Mouse (Mus musculus) testis, adult 2 months (tissue): ENCODE measurements at regions not wholly inside any gene's neighbourhood (a gene's known extent, or its start where the extent isn't known, plus 50 kb on each side); places are given as distances from the start of the nearest gene placed in this dataset.

Experiments
- H3K27ac ChIP-seq: fragments of 200-500 bp; 2 replicates; pipeline ENCODE4 v1.5.1; 2012; ENCODE audit warnings: low read depth, low read length; ENCODE audit not compliant: control insufficient read depth, insufficient read depth
- H3K27me3 ChIP-seq: fragments of 200-500 bp; 2 replicates; pipeline ENCODE4 v1.6.1; 2012; ENCODE audit warnings: mild to moderate bottlenecking, low read length, moderate library complexity; ENCODE audit not compliant: control insufficient read depth, insufficient read depth
- H3K36me3 ChIP-seq: fragments of 200-500 bp; 2 replicates; pipeline ENCODE4 v1.6.1; 2012; ENCODE audit warnings: mild to moderate bottlenecking, low read length; ENCODE audit not compliant: control insufficient read depth, insufficient read depth
- H3K4me1 ChIP-seq: fragments of 200-500 bp; 2 replicates; pipeline ENCODE4 v1.6.1; 2012; ENCODE audit warnings: low read length; ENCODE audit not compliant: control insufficient read depth, insufficient read depth
- H3K4me3 ChIP-seq: fragments of 200-500 bp; 2 replicates; pipeline ENCODE4 v1.5.1; 2012; ENCODE audit warnings: low read depth, mild to moderate bottlenecking, low read length, moderate library complexity, mixed read lengths; ENCODE audit not compliant: control insufficient read depth
- CTCF ChIP-seq: fragments of 200-500 bp; IDR thresholded peaks from 2 replicates; pipeline ENCODE4 v1.5.1; 2012; ENCODE audit warnings: low read depth, mild to moderate bottlenecking, inconsistent platforms, low read length, moderate library complexity; ENCODE audit not compliant: control insufficient read depth, insufficient read depth, insufficient replicate concordance
- POLR2A ChIP-seq: fragments of 200-500 bp; IDR thresholded peaks from 2 replicates; pipeline ENCODE4 v1.6.1; 2012; ENCODE audit warnings: low read depth, mild to moderate bottlenecking, inconsistent platforms, low read length, moderate library complexity; ENCODE audit not compliant: control insufficient read depth

DNA sequence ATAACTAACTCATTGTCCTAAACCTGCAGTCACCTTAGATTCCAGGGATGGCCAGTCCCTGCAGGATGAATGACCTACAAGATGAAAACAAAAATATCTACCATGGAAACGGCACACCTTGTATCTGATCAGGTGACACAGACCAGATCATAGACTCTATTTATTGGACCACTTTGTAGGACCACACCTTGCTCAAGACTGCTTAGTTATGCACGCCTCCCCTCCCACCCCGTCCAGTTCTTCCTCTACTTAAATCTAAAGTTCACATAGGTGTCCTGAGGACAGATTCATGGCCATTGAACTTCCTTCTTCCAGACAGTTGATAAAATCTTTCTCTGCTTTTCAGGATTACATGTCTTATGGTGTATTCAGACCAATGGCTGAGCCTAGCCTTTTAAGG lies 217.5 kb downstream of the Rplp1 start:
- TF ChIP-seq CTCF: no peak
- no peak for TF ChIP-seq POLR2A
- H3K27ac ChIP-seq: no peak overlapping the region
- H3K4me1 ChIP-seq: no peaks in the 10 kb centered on the region
- H3K4me3 ChIP-seq: no peak overlapping the region
- no peaks in the 10 kb centered on the region for H3K27me3 ChIP-seq
- no peaks in the 10 kb centered on the region for H3K36me3 ChIP-seq

GRCm38 (mm10) chr9:61695821-61696220 lies 218.5 kb downstream of the Rplp1 start:
- H3K4me1 ChIP-seq: no peaks in the 10 kb centered on the region
- H3K36me3 ChIP-seq: no peaks in the 10 kb centered on the region
- H3K27ac ChIP-seq: no peak overlapping the region
- no peaks in the 10 kb centered on the region for H3K27me3 ChIP-seq
- H3K4me3 ChIP-seq: no peak overlapping the region
- TF ChIP-seq POLR2A (no peak), CTCF (no peak)

DNA sequence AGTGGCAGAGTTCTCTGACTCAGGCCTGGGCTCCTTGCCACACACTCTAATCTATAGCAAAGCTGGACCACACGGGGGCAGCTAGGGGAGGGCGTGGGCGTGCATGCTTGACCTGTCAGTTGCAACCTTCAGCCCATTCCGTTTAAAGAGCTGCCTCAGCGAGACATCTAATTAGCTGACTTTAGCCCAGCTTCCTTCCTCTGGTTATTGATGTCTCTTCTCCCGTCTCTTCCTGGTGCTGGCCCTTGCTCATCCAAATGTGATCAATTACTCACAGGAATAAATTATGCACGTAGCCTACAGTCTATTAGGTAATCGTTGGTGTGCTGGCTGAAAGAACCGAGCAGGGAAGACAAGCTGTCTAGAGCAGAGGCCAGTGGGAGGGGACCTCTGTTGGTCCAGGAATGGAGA lies 219.0 kb downstream of the Rplp1 start:
- TF ChIP-seq CTCF (no peak), POLR2A (no peak)
- Histone ChIP-seq H3K27me3 (no peaks in the 10 kb centered on the region), H3K4me1 (no peaks in the 10 kb centered on the region), H3K4me3 (no peak overlapping the region), H3K36me3 (no peaks in the 10 kb centered on the region), H3K27ac (no peak overlapping the region)

- Histone ChIP-seq H3K27ac (no peak overlapping the region), H3K36me3 (no peaks in the 10 kb centered on the region), H3K4me1 (no peaks in the 10 kb centered on the region), H3K4me3 (no peak overlapping the region), H3K27me3 (no peaks in the 10 kb centered on the region)
- TF ChIP-seq CTCF (no peak), POLR2A (no peak)
These were observed 220.1 kb downstream of the Rplp1 start for GRCm38 (mm10) chr9:61694206-61694605.

DNA sequence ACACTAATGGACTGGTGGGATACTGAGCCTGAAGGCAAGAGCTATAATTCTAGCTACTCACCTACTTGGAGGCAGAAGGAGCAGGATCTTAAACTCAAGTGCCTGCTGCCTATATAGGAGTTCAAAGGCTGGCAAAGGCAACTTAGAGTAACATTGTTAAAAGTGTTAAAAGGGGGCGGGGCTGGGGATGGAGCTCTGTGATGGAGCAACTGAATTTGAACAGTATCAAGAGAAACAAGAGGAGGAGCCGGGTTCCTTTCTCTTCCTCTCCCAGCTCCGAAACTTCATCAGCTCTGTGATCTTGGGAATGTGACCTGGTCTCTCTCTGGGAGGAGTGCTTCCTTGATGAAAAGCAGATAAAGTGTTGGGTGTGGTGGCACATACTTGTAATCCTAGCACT lies 223.6 kb downstream of the Rplp1 start:
- Histone ChIP-seq H3K4me3 (no peak overlapping the region), H3K27me3 (no peaks in the 10 kb centered on the region), H3K27ac (no peak overlapping the region)

DNA sequence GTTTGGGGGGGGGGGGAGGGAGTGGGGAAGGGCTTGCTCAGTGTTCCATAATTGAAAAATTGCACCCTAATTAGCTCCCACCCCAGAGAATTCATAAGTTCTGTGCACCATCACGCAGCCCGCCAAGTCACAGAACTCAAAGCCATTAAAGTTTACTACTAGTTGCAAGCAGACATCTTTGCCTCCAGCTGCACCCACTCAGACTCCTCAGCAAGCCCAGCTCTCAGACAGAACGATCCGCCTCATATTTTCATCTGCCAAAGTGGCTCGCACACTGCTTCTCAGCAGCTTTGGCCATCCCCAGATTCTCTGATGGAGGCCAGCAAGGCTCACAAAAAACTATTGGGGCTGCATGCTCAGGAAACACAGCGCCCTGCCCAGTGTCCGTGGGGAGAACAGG lies 224.4 kb downstream of the Rplp1 start:
- no peaks in the 10 kb centered on the region for H3K4me1 ChIP-seq
- H3K27me3 ChIP-seq: no peaks in the 10 kb centered on the region
- TF ChIP-seq POLR2A (no peak), CTCF (no peak)
- H3K36me3 ChIP-seq: no peaks in the 10 kb centered on the region
- no peak overlapping the region for H3K27ac ChIP-seq
- H3K4me3 ChIP-seq: no peak overlapping the region

More for the DNA sequence above, 223.6 kb downstream of the Rplp1 start:
- Histone ChIP-seq H3K4me1 (no peaks in the 10 kb centered on the region), H3K36me3 (no peaks in the 10 kb centered on the region)
- TF ChIP-seq POLR2A: no peak
- no peak for TF ChIP-seq CTCF

DNA sequence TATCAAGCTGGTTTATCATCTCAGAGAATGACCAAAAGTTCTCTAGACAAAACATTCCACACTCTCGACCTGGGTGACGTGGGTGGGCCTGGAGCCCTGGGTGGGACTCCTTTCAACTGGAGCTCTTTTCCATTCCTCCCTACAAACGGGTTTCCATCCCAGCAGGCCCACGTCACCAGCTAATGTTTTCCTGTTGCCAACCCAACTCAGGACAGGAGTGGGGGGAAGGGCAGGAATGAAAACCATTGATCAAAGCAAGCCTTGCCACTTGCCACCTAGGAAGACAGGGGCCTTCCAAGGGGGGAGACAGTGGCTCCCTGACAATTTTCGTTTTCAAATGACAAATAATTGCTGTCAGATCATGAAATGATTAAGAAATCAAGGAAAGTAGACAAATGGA lies 224.8 kb downstream of the Rplp1 start:
- Histone ChIP-seq H3K4me1 (no peaks in the 10 kb centered on the region), H3K4me3 (no peak overlapping the region), H3K36me3 (no peaks in the 10 kb centered on the region), H3K27ac (no peak overlapping the region), H3K27me3 (no peaks in the 10 kb centered on the region)
- no peak for TF ChIP-seq POLR2A
- no peak for TF ChIP-seq CTCF

DNA sequence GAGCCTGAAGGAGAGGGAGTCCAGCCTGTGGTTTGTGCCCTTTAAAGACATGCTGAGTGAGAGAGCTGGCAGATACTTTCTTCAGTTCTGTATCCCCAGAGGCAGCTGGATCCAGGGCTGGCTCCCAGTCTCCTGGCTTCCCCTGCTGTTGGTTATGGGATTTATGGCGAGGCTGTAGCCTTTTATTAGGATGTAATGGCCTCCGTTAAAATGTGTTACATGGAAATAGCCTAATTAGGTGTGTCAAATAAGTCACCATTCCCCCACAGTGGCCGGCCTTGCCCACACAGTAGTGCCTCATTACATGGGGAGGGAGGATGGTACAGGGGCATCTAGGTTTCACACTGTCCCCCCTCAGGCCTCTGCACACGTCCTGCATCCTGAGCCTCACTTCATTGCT lies 230.8 kb downstream of the Rplp1 start:
- Histone ChIP-seq H3K4me1 (no peaks in the 10 kb centered on the region), H3K27me3 (no peaks in the 10 kb centered on the region), H3K4me3 (no peak overlapping the region), H3K36me3 (no peaks in the 10 kb centered on the region), H3K27ac (no peak overlapping the region)
- TF ChIP-seq POLR2A: no peak
- TF ChIP-seq CTCF: no peak
